Mouse (Mus musculus) brain, embryonic 18.5 days (tissue): Measurements from ENCODE around the gene Dab2.

Experiments used
- DNase-seq: peaks from one replicate; pipeline ENCODE4 v3.0.0-alpha.2; 2012; ENCODE audit warnings: low read depth, low spot score

Dab2 gene

GRCm38 (mm10) chr15:6391886-6392285 is 92.3 kb downstream of the Dab2 start:
- no peak for DNase-seq

GRCm38 (mm10) chr15:6393624-6394023 is 94.0 kb downstream of the Dab2 start:
- no peak for DNase-seq

GRCm38 (mm10) chr15:6398211-6398610 is 98.6 kb downstream of the Dab2 start:
- no peak for DNase-seq

GRCm38 (mm10) chr15:6398881-6399280 is 99.3 kb downstream of the Dab2 start:
- no peak for DNase-seq

GRCm38 (mm10) chr15:6400115-6400514 is 100.5 kb downstream of the Dab2 start:
- no peak for DNase-seq

GRCm38 (mm10) chr15:6402433-6402832 is 102.8 kb downstream of the Dab2 start:
- DNase-seq: no peak

GRCm38 (mm10) chr15:6404172-6404571 is 104.6 kb downstream of the Dab2 start:
- no peak for DNase-seq

- no peak for DNase-seq
Measured at GRCm38 (mm10) chr15:6406771-6407170, 107.2 kb downstream of the Dab2 start.

- DNase-seq: no peak
Measured at GRCm38 (mm10) chr15:6409031-6409430, 109.4 kb downstream of the Dab2 start.

- DNase-seq: no peak
Measured at GRCm38 (mm10) chr15:6410161-6410560, 110.6 kb downstream of the Dab2 start.

GRCm38 (mm10) chr15:6411334-6411733 is 111.7 kb downstream of the Dab2 start:
- DNase-seq: no peak

- no peak for DNase-seq
Measured at GRCm38 (mm10) chr15:6415317-6415716, 115.7 kb downstream of the Dab2 start.

GRCm38 (mm10) chr15:6431777-6432176 is 132.2 kb downstream of the Dab2 start:
- DNase-seq: no peak

GRCm38 (mm10) chr15:6432411-6432810 is 132.8 kb downstream of the Dab2 start:
- DNase-seq: no peak

- DNase-seq: no peak
Measured at GRCm38 (mm10) chr15:6435281-6435680, 135.7 kb downstream of the Dab2 start.

- no peak for DNase-seq
Measured at GRCm38 (mm10) chr15:6435773-6436172, 136.2 kb downstream of the Dab2 start.

GRCm38 (mm10) chr15:6438685-6439084 is 139.1 kb downstream of the Dab2 start:
- no peak for DNase-seq

- DNase-seq: no peak
Measured at GRCm38 (mm10) chr15:6444452-6444851, 144.9 kb downstream of the Dab2 start.

- DNase-seq: no peak
Measured at GRCm38 (mm10) chr15:6445135-6445534, 145.5 kb downstream of the Dab2 start, which contains the start of gene C9. Gene C9 (plus strand): TSS chr15:6445327.

GRCm38 (mm10) chr15:6446181-6446580 is 146.6 kb downstream of the Dab2 start:
- no peak for DNase-seq

GRCm38 (mm10) chr15:6448892-6449291 is 149.3 kb downstream of the Dab2 start:
- DNase-seq: no peak

GRCm38 (mm10) chr15:6454461-6454860 is 154.9 kb downstream of the Dab2 start:
- no peak for DNase-seq

- DNase-seq: no peak
Measured at GRCm38 (mm10) chr15:6461381-6461780, 161.8 kb downstream of the Dab2 start.

- DNase-seq: no peak
Measured at GRCm38 (mm10) chr15:6463361-6463923, 163.9 kb downstream of the Dab2 start.
